Mouse (Mus musculus) midbrain, embryonic 16.5 days (tissue): ENCODE data around the gene Dusp16. TPM values are rescaled to one million over a fixed set of nuclear protein-coding genes. Genes with fewer than 3 reads are reported as not detected.

ENCODE experiments used
- ATAC-seq: fragments of 200-750 bp; cut with Nextera tagmentation; 2 replicates; pipeline ENCODE4 v1.8.0; 2017; ENCODE audit warnings: moderate TSS enrichment
- H3K27ac ChIP-seq: fragments of 300-500 bp; sonication (generic); 2 replicates; pipeline ENCODE4 v1.5.1; 2014; ENCODE audit warnings: mild to moderate bottlenecking, low read length, mixed read lengths
- H3K27me3 ChIP-seq: fragments of 300-500 bp; sonication (generic); 2 replicates; pipeline ENCODE4 v1.6.1; 2014; ENCODE audit warnings: low read depth, low read length, mixed read lengths; ENCODE audit not compliant: control insufficient read depth, insufficient read depth
- H3K36me3 ChIP-seq: fragments of 300-500 bp; sonication (generic); 2 replicates; pipeline ENCODE4 v1.6.1; 2014; ENCODE audit warnings: mild to moderate bottlenecking, low read length, moderate library complexity, mixed read lengths; ENCODE audit not compliant: control insufficient read depth, insufficient read depth
- H3K4me1 ChIP-seq: fragments of 300-500 bp; sonication (generic); 2 replicates; pipeline ENCODE4 v1.6.1; 2014; ENCODE audit warnings: mild to moderate bottlenecking, low read length, mixed read lengths; ENCODE audit not compliant: control insufficient read depth, insufficient read depth
- H3K4me2 ChIP-seq: fragments of 300-500 bp; sonication (generic); 2 replicates; pipeline ENCODE4 v1.6.1; 2014; ENCODE audit warnings: mild to moderate bottlenecking, low read length, mixed read lengths
- H3K4me3 ChIP-seq: fragments of 300-500 bp; sonication (generic); 2 replicates; pipeline ENCODE4 v1.5.1; 2014; ENCODE audit warnings: low read depth, mild to moderate bottlenecking, low read length, moderate library complexity, mixed read lengths
- H3K9ac ChIP-seq: fragments of 300-500 bp; sonication (generic); 2 replicates; pipeline ENCODE4 v1.6.1; 2014; ENCODE audit warnings: low read depth, low read length, mixed read lengths
- H3K9me3 ChIP-seq: fragments of 300-500 bp; sonication (generic); replicated peaks from 2 replicates; pipeline ENCODE4 v1.6.1; 2014; ENCODE audit warnings: mild to moderate bottlenecking, low read length, mixed read lengths; ENCODE audit not compliant: control insufficient read depth, poor library complexity, severe bottlenecking
- whole genome bisulfite sequencing: fragments of 180-500 bp; shearing (Covaris S2); extraction: QIAGEN DNeasy Blood & Tissue Kit; methylation state at CpG from one replicate; pipeline ENCODE4 v1.1.7; 2014; 5-methylcytosine and 5-hydroxymethylcytosine counted together
- polyA plus RNA-seq: library from polyadenylated mRNA; unstranded; fragments of >200 nt; fragmentation: Nextera tagmentation; extraction: Ambion mirVana; gene quantifications from 2 replicates; pipeline ENCODE4 v1.2.1, GENCODE M21; 2015

Gene Dusp16
- polyA plus RNA-seq, 1 experiment from 2014 or later = 5.5 TPM

DNA sequence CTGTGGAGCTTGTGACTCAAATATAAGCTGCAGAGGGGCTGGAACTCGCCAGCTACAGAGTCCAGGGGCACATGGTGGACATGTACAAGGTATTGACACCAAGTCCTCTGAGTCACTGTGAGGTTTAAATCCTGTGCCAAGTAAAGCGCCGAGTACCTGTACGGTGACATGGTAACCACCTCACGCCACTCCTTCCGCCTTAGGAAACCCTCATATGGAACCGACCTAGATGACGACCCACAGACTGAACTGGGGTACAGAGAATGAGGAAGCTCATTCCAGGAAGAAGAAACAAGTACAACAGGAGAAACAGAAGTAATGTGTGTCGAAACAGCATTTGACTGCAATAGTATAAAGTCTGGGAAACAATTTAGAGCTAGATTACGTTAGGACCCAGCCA, 3.9 kb upstream of the Dusp16 start:
- 91% methylated on average over 10 of the region's 10 CpGs for WGBS
- H3K4me2 ChIP-seq = no peak overlapping the region
- no peak overlapping the region for H3K27ac ChIP-seq
- no peaks in the 10 kb centered on the region for H3K36me3 ChIP-seq
- no peak overlapping the region for H3K9ac ChIP-seq
- no peak for ATAC-seq
- peaks cover 2% of the 10 kb centered on the region; the same call in 1 of the 2 replicates for H3K27me3 ChIP-seq
- no peak overlapping the region for H3K4me3 ChIP-seq
- no peaks in the 10 kb centered on the region for H3K4me1 ChIP-seq
- H3K9me3 ChIP-seq = no peaks in the 10 kb centered on the region

DNA sequence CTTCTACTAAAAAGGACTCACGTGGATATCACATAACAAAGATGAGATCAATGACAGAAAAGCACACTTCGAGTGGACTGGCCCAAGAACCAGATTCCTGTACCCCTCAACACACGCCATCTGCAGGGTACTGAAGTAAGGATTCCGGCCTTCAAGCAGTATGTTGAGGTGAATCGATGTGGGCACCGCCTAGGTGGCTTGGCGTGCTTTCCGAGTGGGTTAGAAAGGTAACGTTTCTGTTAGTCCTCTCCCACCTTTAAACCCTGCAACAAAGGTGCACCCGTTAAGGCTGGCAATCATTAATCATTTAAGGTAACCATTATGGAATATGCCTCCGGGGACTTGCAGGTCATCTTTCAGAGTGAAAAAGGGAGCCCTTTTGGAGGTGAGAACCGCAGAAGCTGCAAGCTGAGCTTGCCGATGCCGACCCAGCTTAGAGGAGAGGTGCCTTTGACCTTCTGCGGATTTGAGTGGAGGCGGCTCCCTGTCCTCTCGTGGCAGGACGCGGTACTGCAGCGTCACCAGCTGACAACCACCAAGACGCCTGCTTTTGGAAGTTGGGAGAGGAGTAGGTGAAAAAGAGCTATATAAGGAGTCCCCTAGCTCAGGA, 1.6 kb upstream of the Dusp16 start:
- Histone ChIP-seq H3K9me3 (no peaks in the 10 kb centered on the region), H3K4me2 (peak overlapping the region; percentile 49), H3K4me1 (no peaks in the 10 kb centered on the region), H3K27ac (no peak overlapping the region), H3K36me3 (no peaks in the 10 kb centered on the region), H3K27me3 (peaks cover 2% of the 10 kb centered on the region; the same call in 1 of the 2 replicates), H3K9ac (no peak overlapping the region), H3K4me3 (peak overlapping the region; percentile 22)
- no peak for ATAC-seq
- 15% methylated on average over 21 of the region's 21 CpGs for WGBS

DNA sequence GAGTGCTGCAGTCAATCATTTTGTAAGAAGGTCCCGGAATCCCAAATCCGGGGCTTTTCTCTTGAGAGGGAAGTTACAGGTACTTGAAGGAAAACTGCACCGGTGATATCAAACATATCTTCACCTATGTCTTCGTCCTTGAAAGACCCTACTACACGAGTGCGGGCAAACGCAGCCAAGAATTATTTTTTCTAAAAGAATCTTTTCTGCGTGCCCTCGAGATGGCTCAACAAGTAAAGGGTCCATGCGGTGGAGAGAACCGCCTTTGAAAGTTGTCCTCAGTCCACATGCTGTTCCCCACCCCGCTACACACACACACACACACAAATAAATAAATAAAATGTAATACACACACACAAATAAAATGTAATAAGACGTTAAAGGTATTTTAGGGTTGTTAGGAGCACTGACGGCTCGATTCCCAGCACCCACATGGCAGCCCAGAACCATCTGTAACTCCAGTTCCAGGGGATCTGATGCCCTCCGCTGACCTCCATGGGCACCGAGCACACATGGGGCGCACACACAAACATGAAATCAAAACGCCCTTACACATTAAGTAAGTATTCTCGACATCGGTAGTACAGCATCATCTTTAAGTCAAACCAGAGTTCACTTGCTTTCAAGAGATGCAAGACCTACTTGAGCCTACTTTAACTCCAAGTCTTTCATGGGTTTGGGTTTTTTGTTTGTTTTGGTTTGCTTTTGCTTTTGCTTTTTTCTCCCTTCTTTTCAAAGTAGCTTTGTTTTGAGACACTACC, 801 bp upstream of the Dusp16 start:
- WGBS = 38% methylated on average over 21 of the region's 21 CpGs
- peaks cover 2% of the 10 kb centered on the region; the same call in 1 of the 2 replicates for H3K27me3 ChIP-seq
- no peaks in the 10 kb centered on the region for H3K4me1 ChIP-seq
- peak overlapping the region; percentile 74 for H3K4me3 ChIP-seq
- H3K4me2 ChIP-seq = peak overlapping the region; percentile 93
- H3K27ac ChIP-seq = no peak overlapping the region
- no peaks in the 10 kb centered on the region for H3K9me3 ChIP-seq
- H3K36me3 ChIP-seq = no peaks in the 10 kb centered on the region
- H3K9ac ChIP-seq = peak overlapping the region; percentile 74
- peak; percentile 38 for ATAC-seq

- ATAC-seq = peak; percentile 33; the same call in 1 of the 2 replicates
- Histone ChIP-seq H3K4me3 (peak overlapping the region; percentile 74), H3K27ac (peak overlapping the region; percentile 76), H3K27me3 (peaks cover 2% of the 10 kb centered on the region; the same call in 1 of the 2 replicates), H3K4me1 (no peaks in the 10 kb centered on the region), H3K4me2 (peak overlapping the region; percentile 93), H3K9me3 (no peaks in the 10 kb centered on the region), H3K36me3 (no peaks in the 10 kb centered on the region), H3K9ac (peak overlapping the region; percentile 74)
- WGBS = under 1% methylated on average over 46 of the region's 46 CpGs
These were observed 940 bp downstream of the Dusp16 start for GRCm38 (mm10) chr6:134791251-134792118.

GRCm38 (mm10) chr6:134789100-134789499, 3.3 kb downstream of the Dusp16 start:
- no peaks in the 10 kb centered on the region for H3K9me3 ChIP-seq
- peaks cover 2% of the 10 kb centered on the region; the same call in 1 of the 2 replicates for H3K27me3 ChIP-seq
- no peak overlapping the region for H3K9ac ChIP-seq
- no peak overlapping the region for H3K4me3 ChIP-seq
- no peaks in the 10 kb centered on the region for H3K4me1 ChIP-seq
- no peak for ATAC-seq
- H3K27ac ChIP-seq = no peak overlapping the region
- no peak overlapping the region for H3K4me2 ChIP-seq
- H3K36me3 ChIP-seq = no peaks in the 10 kb centered on the region
- WGBS = 33% methylated on average over 6 of the region's 6 CpGs

DNA sequence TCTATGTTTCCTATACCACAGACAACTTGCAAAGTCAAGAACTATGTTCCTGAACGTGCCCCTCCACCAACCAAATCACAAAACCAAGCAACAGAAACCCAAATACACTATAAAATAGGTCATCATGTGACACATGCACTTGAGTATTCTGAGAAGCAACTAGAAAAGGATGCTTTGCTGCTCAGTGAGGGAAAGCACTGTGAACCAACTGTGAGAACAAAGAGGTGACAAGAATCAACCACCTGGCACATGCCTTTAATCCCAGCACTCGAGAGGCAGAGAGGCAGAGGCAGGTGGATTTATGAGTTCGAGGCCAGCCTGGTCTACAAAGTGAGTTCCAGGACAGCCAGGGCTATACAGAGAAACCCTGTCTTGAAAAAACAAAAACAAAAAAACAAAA, 6.0 kb downstream of the Dusp16 start:
- Histone ChIP-seq H3K4me3 (no peak overlapping the region), H3K4me1 (no peaks in the 10 kb centered on the region), H3K4me2 (no peak overlapping the region), H3K9me3 (no peaks in the 10 kb centered on the region), H3K27ac (no peak overlapping the region), H3K9ac (no peak overlapping the region), H3K36me3 (no peaks in the 10 kb centered on the region), H3K27me3 (no peaks in the 10 kb centered on the region)
- no peak for ATAC-seq
- 66% methylated on average over 3 of the region's 3 CpGs for WGBS

DNA sequence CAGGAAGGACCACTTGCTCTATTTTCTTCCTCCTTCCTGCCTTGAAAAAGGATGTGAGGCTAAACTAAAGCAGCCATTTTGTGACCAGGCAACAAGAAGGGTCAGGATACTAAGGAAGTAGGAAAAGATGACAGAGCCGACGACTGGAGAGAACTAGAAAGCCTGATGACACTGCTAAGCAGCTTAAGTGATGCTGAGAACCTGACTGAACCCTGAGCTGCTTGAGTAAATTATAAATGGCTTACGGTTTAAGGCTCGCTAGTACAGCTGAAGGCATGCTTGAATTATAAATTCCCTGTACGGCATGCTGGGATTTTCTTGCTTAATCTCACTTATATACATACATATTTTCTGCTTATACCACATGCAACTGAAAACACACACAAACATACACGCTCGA, 9.5 kb downstream of the Dusp16 start:
- Histone ChIP-seq H3K4me1 (no peaks in the 10 kb centered on the region), H3K9ac (no peak overlapping the region), H3K36me3 (no peaks in the 10 kb centered on the region), H3K27ac (no peak overlapping the region), H3K27me3 (no peaks in the 10 kb centered on the region), H3K4me3 (no peak overlapping the region), H3K4me2 (no peak overlapping the region), H3K9me3 (no peaks in the 10 kb centered on the region)
- WGBS = 75% methylated on average over 7 of the region's 7 CpGs
- no peak for ATAC-seq

GRCm38 (mm10) chr6:134781494-134781913, 10.9 kb downstream of the Dusp16 start:
- no peak for ATAC-seq
- H3K4me3 ChIP-seq = no peak overlapping the region
- WGBS = 81% methylated on average over 7 of the region's 7 CpGs

More at GRCm38 (mm10) chr6:134781494-134781913, 10.9 kb downstream of the Dusp16 start:
- no peaks in the 10 kb centered on the region for H3K9me3 ChIP-seq
- no peaks in the 10 kb centered on the region for H3K36me3 ChIP-seq
- H3K27ac ChIP-seq = no peak overlapping the region
- H3K4me2 ChIP-seq = no peak overlapping the region
- no peaks in the 10 kb centered on the region for H3K4me1 ChIP-seq
- no peak overlapping the region for H3K9ac ChIP-seq
- H3K27me3 ChIP-seq = no peaks in the 10 kb centered on the region
